Mouse (Mus musculus) kidney, adult 8-10 months (tissue): Measurements from ENCODE around the gene Kin.

Source experiments
- DNase-seq, 2 experiments: peaks; one replicate each; pipeline ENCODE4 v3.0.0; 2022

Gene Kin

GRCm38 (mm10) chr2:10118751-10119150, 38.4 kb downstream of the Kin start:
- no peak for DNase-seq

DNA sequence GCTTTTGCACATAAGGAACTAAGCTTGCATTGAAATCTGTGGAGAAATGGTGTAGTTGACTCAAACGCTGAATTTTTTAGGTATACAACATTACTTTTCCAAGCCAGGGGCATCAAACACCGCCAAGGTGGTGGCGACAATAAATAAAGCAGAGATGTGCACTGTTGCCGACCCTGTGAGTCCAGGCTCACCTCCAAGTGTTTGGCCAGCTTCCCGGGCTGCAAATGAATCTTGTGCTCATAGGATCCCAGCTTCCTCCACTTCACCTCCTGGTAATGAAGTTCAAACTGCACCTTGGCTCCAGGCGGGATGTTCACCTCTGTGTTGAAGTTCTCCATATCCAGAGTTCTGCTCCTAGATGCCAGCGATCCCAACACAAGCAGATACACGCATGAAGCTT, 38.9 kb downstream of the Kin start:
- DNase-seq: no peak

- no peak for DNase-seq
These were observed 41.4 kb downstream of the Kin start for GRCm38 (mm10) chr2:10121826-10122225.

DNA sequence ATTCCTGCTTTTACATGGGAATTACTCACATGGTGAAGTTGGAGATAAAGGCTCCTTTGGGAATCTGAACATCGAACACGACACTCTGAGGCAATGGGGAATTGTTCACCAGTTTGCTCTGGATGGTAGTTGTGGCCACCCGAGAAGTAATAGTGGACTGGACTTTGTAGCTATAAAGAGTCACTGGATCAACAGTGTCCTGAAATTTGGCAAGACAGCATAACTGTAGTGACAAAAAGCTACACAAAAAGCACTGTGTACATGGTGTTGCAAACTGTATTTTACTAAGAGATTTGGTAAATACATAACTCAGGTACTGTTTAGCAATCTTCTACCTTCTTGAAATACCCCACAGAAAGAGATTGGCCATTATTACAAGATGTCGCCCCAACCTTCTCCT, 45.7 kb downstream of the Kin start:
- DNase-seq: no peak

- no peak for DNase-seq
These were observed 47.1 kb downstream of the Kin start for GRCm38 (mm10) chr2:10127471-10127870.

GRCm38 (mm10) chr2:10128571-10128970, 48.2 kb downstream of the Kin start:
- DNase-seq: peak; percentile 50 to 65

GRCm38 (mm10) chr2:10130341-10130990, 50.1 kb downstream of the Kin start:
- no peak for DNase-seq

DNA sequence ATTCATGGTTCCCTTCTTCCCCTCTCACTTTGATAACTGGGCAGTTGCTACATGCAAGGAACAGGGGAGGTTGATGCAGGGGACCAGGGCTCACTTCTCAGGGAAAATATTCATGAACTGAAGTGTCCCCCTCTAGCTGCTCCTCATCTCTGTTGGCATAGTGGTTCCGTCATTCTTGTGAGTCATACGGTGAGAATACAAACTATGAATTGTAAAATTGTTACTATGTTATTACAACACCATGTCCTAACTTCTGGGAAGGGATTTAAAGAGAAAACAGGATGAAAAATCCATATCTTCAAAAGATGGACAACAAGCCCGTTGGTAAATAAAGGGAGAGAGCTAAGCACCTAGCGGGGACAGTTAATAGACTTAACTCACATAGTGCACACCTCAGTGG, 50.9 kb downstream of the Kin start, which contains the start of gene Itih2:
Itih2 (minus strand) TSS at position 101 of the 400 bp plus-strand sequence.
- no peak for DNase-seq

GRCm38 (mm10) chr2:10132128-10132527, 51.7 kb downstream of the Kin start:
- no peak for DNase-seq

DNA sequence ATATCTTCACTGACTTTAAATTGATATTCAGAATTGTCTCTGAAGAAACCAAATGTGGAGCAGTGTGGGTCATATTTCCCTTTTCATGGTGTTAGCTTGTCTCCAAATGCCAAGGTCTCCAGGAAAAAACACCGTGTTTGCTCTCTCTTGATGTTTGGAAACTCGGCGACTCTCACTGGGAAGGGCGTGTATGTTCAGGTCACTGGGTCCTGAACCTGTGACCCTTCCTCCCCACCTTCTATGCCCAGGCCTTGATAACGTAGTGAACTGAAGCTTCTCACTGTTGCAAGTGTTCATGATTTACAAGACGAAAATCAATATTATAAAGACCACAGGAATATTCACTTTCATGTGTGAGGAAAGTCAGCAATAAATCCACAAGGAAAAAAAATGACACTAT, 53.5 kb downstream of the Kin start:
- DNase-seq: no peak

GRCm38 (mm10) chr2:10137320-10137719, 56.9 kb downstream of the Kin start:
- DNase-seq: no peak

DNA sequence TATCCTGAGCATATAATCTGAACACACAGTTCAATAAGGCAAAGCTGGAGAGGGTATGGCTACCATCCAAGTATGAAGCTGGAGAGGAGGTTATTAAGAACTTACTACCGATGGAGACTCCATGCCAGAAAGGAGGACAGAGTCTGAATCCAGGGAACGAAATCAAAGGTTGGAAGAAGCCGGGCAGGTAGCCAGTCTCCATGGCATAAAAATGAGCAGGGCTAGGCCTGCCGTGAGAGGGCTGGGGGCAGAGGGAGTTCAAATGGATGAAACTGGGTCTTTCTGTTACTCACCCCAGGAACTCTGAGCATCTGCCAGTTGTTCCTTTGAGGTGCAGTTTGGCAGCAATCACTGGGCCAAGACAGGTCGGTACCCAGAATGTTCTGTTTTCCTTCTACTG, 60.1 kb downstream of the Kin start:
- DNase-seq: peak; percentile 73 to 81
